In the genomic region with DNA sequence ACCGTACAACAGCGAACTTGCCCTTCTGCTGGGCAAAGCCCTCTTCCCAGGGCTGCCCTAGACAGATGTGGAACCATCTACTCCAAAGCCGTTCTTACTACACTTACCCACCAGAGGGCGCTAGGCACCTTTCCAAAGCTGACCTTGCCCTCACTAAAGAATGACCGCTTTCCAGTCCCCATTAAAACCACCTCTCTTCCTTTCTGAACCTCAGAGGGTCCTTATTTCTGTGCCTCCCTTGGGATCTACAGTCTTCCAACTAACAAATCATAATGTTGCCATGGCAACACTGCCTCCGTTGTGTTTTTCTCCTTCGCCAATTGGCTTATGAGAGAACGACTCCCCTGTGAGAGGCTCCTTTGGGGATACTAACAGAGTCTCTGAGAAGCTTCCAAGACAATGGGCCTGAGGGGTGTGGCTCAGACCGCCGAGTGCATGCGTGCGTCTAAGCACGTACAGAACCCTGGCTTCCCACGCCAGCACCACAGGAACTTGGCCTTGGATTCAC, we compare ENCODE assay signal across 8 mouse cellular contexts. TPM values are rescaled to one million over a fixed set of nuclear protein-coding genes. Genes with fewer than 3 reads are reported as not detected.
DNase-seq lines count a peak whose midpoint lies in the region; ATAC-seq and TF ChIP-seq lines count a peak whose summit lies in the region.

No protein-coding gene starts in this region.

- no peaks in the 10 kb centered on the region for H3K27me3 ChIP-seq in Patski
- H3K27me3 ChIP-seq in hindbrain, embryonic 12.5 days, result no peaks in the 10 kb centered on the region

- DNase-seq in Patski (ENCODE audit: low read depth, low spot score), result no peak
- peak; percentile 63 for DNase-seq in cerebellum, adult 9-10 months
- DNase-seq in frontal cortex, adult 2 months (ENCODE audit: extremely low spot score in 1 of 2, low spot score in 1 of 2), result peak; percentile 21 to 80
- DNase-seq in layer of hippocampus, adult 9-11 months, result peak; percentile 64
- DNase-seq in lung, postnatal 25 days (ENCODE audit: low spot score), result peak; percentile 78
- peak; percentile 82 for DNase-seq in retina, postnatal 1 day
- peak; percentile 60 for DNase-seq in yolk sac, embryonic 10.5 days (ENCODE audit: low spot score)

- no peaks in the 10 kb centered on the region for H3K9me3 ChIP-seq in hindbrain, embryonic 12.5 days (replicated peaks)

- H3K9ac ChIP-seq in hindbrain, embryonic 12.5 days, result no peak overlapping the region

- H3K4me1 ChIP-seq in hindbrain, embryonic 12.5 days, result 0 out of 2 replicates have a peak, but pooled peaks cover 4% of the 10 kb centered on the region

- CTCF ChIA-PET in Patski (lab: Charles Lee), result interaction anchor here (0.6 to 2.1 kb wide), 6 partner anchors 9 to 164 kb away, joined by 3 to 10 read pairs (median 3); partner anchors contain the start of gene Ache

- POLR2A ChIA-PET in Patski (lab: Charles Lee), result no interaction called here

- WGBS in hindbrain, embryonic 12.5 days, result 8% methylated on average over 14 of the region's 14 CpGs

- peak overlapping the region; percentile 35; the same call in 1 of the 2 replicates for H3K27ac ChIP-seq in hindbrain, embryonic 12.5 days

- H3K36me3 ChIP-seq in hindbrain, embryonic 12.5 days, result no peaks in the 10 kb centered on the region

- H3K4me2 ChIP-seq in hindbrain, embryonic 12.5 days (replicated peaks), result 0 out of 2 replicates have a peak overlapping the region, but pooled peaks have one; percentile 9

- in situ Hi-C loops in Patski (cut with MboI; ENCODE audit: low pct_unique_long_range_greater_than_20kb), result no loop called here

- TF ChIP-seq CTCF in Patski (IDR thresholded peaks at IDR 0.05), result no peak

- H3K4me3 ChIP-seq in hindbrain, embryonic 12.5 days, result no peak overlapping the region

- ATAC-seq in Patski, result peak; percentile 44
- peak; percentile 85 for ATAC-seq in hindbrain, embryonic 12.5 days (ENCODE audit: low FRiP score)

RNA-seq across cellular contexts. Expression of gene Trim56, which starts 6.7 kb away (rescaled TPM):
- polyA plus RNA-seq in Patski (2021), result 35.6 TPM
- 2.0 and 2.3 TPM in 2 replicates for polyA plus RNA-seq in frontal cortex, adult 2 months (2012; rRNA removed)
- 4.2 and 5.7 TPM in 2 replicates for polyA plus RNA-seq in hindbrain, embryonic 12.5 days (2016; fragmentation: Nextera tagmentation; extraction: Ambion mirVana)

RNA-seq across cellular contexts. Expression of gene Muc3, which starts 26.4 kb away (rescaled TPM):
- polyA plus RNA-seq in Patski (2021), result not detected
- polyA plus RNA-seq in frontal cortex, adult 2 months (2012; rRNA removed), result 0.16 TPM in 1 of 2 replicates, not detected in the other
- not detected in 2 replicates for polyA plus RNA-seq in hindbrain, embryonic 12.5 days (2016; fragmentation: Nextera tagmentation; extraction: Ambion mirVana)

RNA-seq across cellular contexts. Expression of gene Serpine1, which starts 50.7 kb away (rescaled TPM):
- polyA plus RNA-seq in Patski (2021), result 151 TPM
- polyA plus RNA-seq in frontal cortex, adult 2 months (2012; rRNA removed), result 1.9 and 2.5 TPM in 2 replicates
- 0.10 TPM in 1 of 2 replicates, not detected in the other for polyA plus RNA-seq in hindbrain, embryonic 12.5 days (2016; fragmentation: Nextera tagmentation; extraction: Ambion mirVana)

Comparison
In these comparisons a context has a peak if more than half of its experiments do, and no peak if none do; other contexts are left out.
1. RNA of gene Serpine1, which starts 50.7 kb away (polyA plus RNA-seq): 151 TPM in Patski (single experiment); 1.9 to 2.5 TPM in frontal cortex, adult 2 months and 0.10 TPM in hindbrain, embryonic 12.5 days; every median in the first group is over 10 times any median in the second.